Mouse (Mus musculus): Measurements from ENCODE around the gene Spire2.

Gene Spire2

GRCm38 (mm10) chr8:123334467-123334866 is 2.0 kb downstream of the Spire2 start:
- no peak for DNase-seq (ENCODE audit: low spot score)

DNA sequence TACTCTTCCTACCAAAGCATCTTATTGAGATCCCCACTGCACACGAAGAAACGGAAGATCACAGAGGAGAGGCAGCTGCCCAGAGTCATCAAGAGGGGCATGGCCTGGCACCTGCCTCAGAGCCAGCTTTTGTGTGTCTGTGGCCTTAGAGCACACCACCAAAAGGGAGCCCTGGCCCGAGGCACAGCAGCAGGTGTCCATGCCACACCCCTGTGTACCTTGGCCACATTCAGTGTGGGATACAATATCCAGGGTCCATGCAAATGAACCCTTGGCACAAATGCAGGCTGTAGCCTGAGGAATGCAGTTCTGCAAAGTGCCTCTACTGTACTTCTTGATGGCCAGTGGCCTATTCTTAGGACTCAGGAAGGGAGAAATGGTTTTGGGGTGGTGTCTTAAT is 5.0 kb downstream of the Spire2 start:
- no peak for DNase-seq (ENCODE audit: low spot score)

DNA sequence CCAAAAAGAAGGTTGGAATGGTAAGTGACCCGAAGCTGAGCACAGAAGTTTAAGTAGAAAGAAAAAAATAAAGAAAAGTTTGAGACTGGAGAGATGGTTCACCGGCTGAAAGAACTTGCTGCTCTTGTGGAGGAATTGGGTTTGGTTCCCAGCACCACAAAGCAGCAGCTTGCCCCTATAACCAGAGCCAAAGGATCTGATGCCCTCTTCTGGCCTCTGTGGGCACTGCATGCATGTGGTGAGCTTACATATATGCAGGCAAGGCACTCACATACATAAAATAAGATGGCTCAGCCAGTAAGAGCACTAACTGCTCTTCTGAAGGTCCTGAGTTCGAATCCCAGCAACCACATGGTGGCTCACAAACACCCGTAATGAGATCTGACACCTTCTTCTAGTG is 7.6 kb downstream of the Spire2 start:
- DNase-seq (ENCODE audit: low spot score), result no peak

- no peak for DNase-seq (ENCODE audit: low spot score)
These were observed 8.8 kb downstream of the Spire2 start for GRCm38 (mm10) chr8:123341040-123342015.

GRCm38 (mm10) chr8:123342253-123342652 is 9.7 kb downstream of the Spire2 start:
- no peak for DNase-seq (ENCODE audit: low spot score)

GRCm38 (mm10) chr8:123342911-123343310 is 10.4 kb downstream of the Spire2 start:
- DNase-seq (ENCODE audit: low spot score), result no peak

- no peak for DNase-seq (ENCODE audit: low spot score)
These were observed 10.9 kb downstream of the Spire2 start for GRCm38 (mm10) chr8:123343422-123343821.

- DNase-seq (ENCODE audit: low spot score), result no peak
These were observed 12.6 kb downstream of the Spire2 start for GRCm38 (mm10) chr8:123345135-123345534.

GRCm38 (mm10) chr8:123345856-123346255 is 13.3 kb downstream of the Spire2 start:
- DNase-seq (ENCODE audit: low spot score), result no peak

DNA sequence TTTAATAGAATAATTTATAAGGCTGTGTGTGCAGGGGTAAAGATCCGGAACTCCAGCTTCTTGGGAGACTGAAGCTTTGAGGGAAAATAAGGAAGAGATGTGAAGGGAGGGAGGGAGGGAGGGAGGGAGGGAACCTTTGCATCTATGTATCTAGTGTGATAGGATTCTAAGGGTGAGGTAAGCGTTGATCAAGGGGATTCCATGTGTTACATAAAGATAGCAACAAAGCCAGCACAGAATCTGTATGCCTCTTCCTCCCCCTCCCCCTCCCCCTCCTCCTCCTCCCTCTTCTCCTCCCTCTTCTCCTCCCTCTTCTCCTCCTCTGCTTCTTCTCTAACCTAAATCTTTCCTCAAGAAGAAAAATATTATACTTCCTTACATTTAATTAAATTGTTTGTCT is 14.8 kb downstream of the Spire2 start:
- DNase-seq (ENCODE audit: low spot score), result no peak

GRCm38 (mm10) chr8:123348237-123348843 is 15.8 kb downstream of the Spire2 start:
- peak; percentile 48 for DNase-seq (ENCODE audit: low spot score)

DNA sequence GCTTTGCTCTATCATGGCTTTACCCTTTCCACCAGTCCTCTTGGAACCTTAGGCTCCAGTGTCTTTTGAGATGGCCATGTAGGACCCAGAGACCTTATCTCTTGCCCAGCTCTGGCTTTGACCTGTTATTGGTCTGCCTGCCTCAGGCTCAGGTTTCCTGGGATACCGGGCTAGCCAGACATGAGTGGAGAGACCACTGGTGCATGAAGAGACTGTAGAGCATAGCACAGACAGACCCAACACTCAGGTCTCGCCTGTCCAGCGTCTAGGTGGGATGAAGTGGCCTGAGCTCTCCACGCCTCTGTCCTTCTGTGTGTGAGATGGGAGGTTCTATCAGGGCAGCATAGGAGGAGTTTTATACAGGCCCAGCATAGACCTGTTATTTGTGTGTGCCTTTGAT is 16.6 kb downstream of the Spire2 start:
- DNase-seq (ENCODE audit: low spot score), result no peak

DNA sequence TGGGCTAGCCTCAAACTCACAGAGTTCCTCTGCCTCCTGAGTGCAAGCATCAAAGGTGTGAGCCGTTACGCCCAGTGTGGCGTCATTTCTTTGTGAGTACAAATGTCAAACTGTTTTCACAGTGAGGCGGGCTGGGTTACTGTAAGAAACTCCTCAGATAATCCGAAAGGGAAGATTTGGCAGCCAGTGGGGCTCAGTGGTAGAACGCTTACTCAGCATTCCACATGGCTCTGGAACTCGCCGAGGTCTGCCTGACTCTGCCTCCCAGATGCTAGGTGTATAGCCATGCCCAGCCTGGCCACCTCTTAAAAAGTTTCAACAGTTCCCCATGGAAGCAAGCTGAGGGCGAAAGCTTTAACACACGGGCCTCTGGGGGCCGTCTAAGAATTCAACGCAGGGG is 19.6 kb downstream of the Spire2 start:
- no peak for DNase-seq (ENCODE audit: low spot score)

DNA sequence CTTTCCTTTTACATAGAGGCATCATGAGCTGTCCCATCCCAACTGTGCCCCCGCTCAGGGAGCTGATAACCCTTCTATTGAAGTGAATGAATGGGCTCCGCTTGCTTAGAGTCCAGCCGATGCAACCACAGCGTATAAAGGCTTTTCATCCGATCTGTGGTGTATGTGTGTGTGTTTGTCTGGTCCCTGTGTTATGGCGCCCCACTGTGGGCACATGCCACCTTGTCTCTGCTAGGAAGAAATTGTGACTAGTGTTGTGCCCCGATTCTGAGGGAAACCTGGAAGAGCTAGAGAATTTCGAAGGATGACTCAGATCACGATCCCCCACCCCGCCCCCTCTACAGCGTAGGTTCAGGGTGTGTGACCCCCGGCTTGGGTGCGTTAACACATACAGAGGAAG is 20.3 kb downstream of the Spire2 start:
- peak; percentile 46 for DNase-seq (ENCODE audit: low spot score)

- DNase-seq (ENCODE audit: low spot score), result no peak
These were observed 20.7 kb downstream of the Spire2 start for GRCm38 (mm10) chr8:123353216-123353615.

- peak; percentile 95 for DNase-seq (ENCODE audit: low spot score)
These were observed 28.7 kb downstream of the Spire2 start for GRCm38 (mm10) chr8:123361082-123361739.

- peak; percentile 97 for DNase-seq (ENCODE audit: low spot score)
These were observed 41.1 kb downstream of the Spire2 start, which contains the start of gene Tcf25 for GRCm38 (mm10) chr8:123373403-123374238. Tcf25 (plus strand) TSS chr8:123373753.

DNA sequence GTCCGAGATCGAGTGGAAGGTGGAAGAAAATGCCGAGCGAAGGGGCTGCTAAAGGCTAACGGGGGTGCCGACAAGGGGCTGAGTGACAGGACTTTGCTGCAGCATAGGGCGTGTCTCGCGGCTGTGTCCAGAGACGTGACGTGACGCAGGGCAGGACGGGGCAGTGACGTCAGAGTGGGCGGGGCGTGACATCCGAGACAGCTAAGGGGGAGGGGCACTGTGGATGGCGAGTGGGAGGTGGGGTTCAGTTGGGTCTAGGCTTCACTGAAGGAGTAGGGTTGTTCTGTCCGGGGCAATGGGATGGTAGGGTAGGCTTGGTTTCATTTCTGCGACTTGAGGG is 41.7 kb downstream of the Spire2 start:
- DNase-seq (ENCODE audit: low spot score), result peak; percentile 95

DNA sequence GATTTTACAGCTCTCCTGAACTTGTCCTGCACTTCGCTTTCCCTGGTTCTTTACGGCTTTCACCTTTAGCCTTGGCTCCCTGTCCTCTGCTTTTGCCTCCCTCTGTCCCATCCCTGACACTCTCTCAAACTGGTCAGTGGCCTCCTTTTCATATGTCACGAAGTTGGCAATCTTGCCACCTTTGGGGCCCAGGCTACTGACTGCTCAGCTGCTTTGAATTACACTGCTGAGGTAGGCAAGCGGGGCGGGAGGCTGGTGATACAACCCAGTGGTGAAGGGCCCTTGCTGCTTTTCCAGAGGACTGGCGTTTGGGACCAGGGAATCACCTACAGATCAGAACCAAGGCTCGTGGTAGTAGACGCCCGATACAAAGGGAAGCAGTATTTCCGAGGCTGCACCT is 43.2 kb downstream of the Spire2 start:
- DNase-seq (ENCODE audit: low spot score), result no peak

DNA sequence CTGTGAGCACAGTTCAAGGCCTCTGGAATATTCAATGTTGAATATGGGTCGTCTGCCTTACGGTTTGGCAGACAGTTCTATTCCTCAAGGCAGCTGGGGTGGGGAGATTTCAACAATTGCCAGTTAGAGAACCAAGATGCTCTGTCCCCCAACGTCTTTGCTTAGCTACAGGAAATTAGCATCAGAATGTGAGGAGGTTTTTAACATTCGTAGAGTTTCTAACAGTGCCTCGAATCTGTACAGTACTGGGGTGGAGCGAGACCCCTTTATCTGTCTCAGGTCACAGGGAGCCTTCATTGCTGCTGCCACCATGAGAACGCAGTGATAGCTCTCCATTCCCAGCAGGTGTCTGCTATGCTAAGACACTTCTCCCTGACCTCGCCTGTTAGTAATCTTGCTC is 43.6 kb downstream of the Spire2 start:
- DNase-seq (ENCODE audit: low spot score), result no peak

DNA sequence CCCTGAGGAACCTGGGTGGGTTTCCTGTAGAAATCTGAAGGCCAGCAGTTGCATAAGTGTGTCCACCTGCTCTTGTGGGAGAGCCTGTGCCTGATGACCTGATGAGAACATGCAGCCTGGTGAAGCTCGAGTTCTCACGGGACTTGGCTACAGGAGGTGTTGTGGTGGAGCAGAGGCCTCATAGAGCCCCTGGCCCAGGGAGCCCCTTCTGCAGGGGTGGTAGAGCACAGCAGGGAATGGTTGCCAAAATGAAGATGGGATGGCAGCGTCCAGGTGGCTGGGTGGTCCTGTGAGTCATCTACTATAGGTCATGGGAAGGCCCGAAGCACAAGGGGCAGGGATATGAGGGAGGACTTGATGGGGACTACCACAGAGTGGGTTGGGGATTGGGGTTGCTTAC is 49.2 kb downstream of the Spire2 start:
- no peak for DNase-seq (ENCODE audit: low spot score)

DNA sequence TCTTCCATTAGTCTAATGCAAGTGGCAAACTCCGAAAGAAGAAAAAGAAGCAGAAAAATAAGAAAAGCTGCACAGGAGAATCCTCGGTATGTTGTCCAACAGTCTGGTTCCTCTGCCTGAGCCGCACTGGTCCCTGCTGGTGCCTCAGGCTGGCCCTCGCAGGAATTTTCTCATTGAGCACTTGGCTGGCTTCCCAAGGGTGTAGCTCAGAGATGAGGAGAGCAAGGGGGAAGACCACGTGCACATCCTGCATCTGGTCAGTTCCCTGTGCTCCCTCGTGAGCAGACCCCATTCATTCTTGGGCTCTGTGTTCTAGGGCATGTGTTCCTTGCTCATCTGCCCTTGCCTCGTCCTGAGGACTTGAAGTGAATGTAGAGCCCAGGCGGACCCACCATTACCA is 50.0 kb downstream of the Spire2 start:
- no peak for DNase-seq (ENCODE audit: low spot score)
